Mouse (Mus musculus): ENCODE data around the gene Uvrag. TPM values are rescaled to one million over a fixed set of nuclear protein-coding genes. Genes with fewer than 3 reads are reported as not detected.

Gene Uvrag
- polyA plus RNA-seq (2016; fragmentation: Nextera tagmentation; extraction: Ambion mirVana): 9.7 and 10.0 TPM in 2 replicates

GRCm38 (mm10) chr7:99140984-99141918 lies at the start of gene Uvrag:
Gene Uvrag, minus strand, starts transcription at chr7:99141141.
- under 1% methylated on average over 51 of the region's 51 CpGs for WGBS
- Histone ChIP-seq H3K4me1 (peaks cover 29% of the 10 kb centered on the region), H3K27ac (replicated peaks) (peak within 1 kb of the TSS; percentile 85), H3K27me3 (ENCODE audit: low read depth, poor library complexity, severe bottlenecking) (peaks cover 20% of the 10 kb centered on the region; the same call in 1 of the 2 replicates), H3K4me3 (peak within 1 kb of the TSS; percentile 81), H3K36me3 (no peaks in the 10 kb centered on the region), H3K9me3 (replicated peaks) (no peaks in the 10 kb centered on the region)
- DNase-seq (ENCODE audit: low spot score): peak; percentile 99

DNA sequence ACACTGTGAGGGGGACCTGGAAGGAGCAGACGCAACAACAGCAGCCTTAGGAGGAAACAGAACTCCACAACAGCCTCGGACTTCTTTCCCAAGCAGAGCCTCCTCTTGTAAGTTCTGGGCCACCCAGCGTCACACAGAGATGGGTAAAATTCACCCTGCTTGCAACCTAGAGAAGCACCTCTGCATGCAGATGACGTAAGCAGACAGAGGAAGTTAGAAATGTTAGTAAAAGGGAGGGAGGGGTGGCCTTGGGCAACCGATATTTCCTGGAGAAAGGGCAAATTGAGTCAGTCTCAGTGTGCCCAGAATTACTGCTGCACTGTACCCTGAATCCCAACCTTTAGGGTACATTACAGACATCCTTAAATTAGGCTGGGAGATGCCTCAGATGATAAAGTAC lies 48.9 kb upstream of the Uvrag start:
- Histone ChIP-seq H3K9me3 (replicated peaks) (no peaks in the 10 kb centered on the region), H3K4me1 (no peaks in the 10 kb centered on the region), H3K27me3 (ENCODE audit: low read depth, poor library complexity, severe bottlenecking) (0 out of 2 replicates have a peak, but pooled peaks cover 5% of the 10 kb centered on the region), H3K36me3 (no peaks in the 10 kb centered on the region), H3K27ac (replicated peaks) (no peak overlapping the region), H3K4me3 (no peak overlapping the region)
- DNase-seq (ENCODE audit: low spot score): no peak
- WGBS: 79% methylated on average over 5 of the region's 5 CpGs

DNA sequence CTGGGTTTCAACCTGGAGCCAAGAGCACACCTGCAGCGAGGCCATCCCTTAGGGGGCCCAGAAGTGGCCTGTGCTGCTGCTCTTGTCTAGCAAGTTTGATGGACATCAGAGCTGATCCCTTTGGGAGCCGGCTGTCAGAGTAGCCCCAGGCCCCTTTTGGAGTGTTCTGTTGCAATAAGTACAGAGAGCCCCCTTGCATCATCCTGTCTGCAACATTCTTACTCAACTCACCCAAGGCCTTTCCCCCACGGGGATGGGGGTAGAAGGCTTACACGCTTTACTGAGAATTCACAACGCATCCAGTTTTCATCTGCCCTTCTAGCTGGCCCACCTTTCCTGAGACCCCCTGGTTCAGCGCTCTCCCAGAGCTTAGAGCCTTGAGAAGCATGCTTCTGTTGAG lies 47.7 kb upstream of the Uvrag start:
- WGBS: 75% methylated on average over 6 of the region's 6 CpGs
- Histone ChIP-seq H3K27ac (replicated peaks) (no peak overlapping the region), H3K27me3 (ENCODE audit: low read depth, poor library complexity, severe bottlenecking) (peaks cover 13% of the 10 kb centered on the region), H3K4me3 (no peak overlapping the region), H3K36me3 (no peaks in the 10 kb centered on the region), H3K4me1 (peaks cover under 1% of the 10 kb centered on the region; the same call in 1 of the 2 replicates), H3K9me3 (replicated peaks) (no peaks in the 10 kb centered on the region)
- DNase-seq (ENCODE audit: low spot score): no peak

DNA sequence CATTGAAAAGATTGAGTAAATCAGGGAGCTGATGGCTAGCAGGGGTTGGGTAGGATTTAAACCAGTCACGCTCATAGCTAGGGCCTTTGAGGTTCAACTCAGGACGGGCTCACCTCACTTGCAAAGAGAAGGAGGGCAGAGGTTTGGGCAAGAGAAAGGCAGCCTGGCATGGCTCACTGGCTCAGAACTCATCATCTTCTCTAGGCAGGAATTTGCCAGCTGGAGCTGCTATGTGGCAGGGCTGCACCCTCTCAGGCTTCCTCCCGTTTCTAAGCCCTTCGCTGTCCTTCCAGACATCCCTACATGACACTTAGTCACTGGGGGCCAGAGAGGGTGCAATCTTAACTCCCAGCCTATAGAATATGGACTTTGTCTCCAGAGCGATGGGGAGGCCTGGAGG lies 46.5 kb upstream of the Uvrag start:
- no peak for DNase-seq (ENCODE audit: low spot score)
- peaks cover 18% of the 10 kb centered on the region for H3K27me3 ChIP-seq (ENCODE audit: low read depth, poor library complexity, severe bottlenecking)
- 87% methylated on average over 5 of the region's 5 CpGs for WGBS
- no peaks in the 10 kb centered on the region for H3K9me3 ChIP-seq (replicated peaks)
- no peak overlapping the region for H3K4me3 ChIP-seq
- peaks cover 9% of the 10 kb centered on the region for H3K4me1 ChIP-seq
- no peak overlapping the region for H3K27ac ChIP-seq (replicated peaks)
- H3K36me3 ChIP-seq: no peaks in the 10 kb centered on the region

GRCm38 (mm10) chr7:99185405-99185804 lies 44.5 kb upstream of the Uvrag start:
- H3K4me3 ChIP-seq: no peak overlapping the region
- peaks cover 22% of the 10 kb centered on the region for H3K4me1 ChIP-seq
- WGBS: 94% methylated on average over 3 of the region's 3 CpGs
- H3K36me3 ChIP-seq: no peaks in the 10 kb centered on the region
- peaks cover 35% of the 10 kb centered on the region for H3K27me3 ChIP-seq (ENCODE audit: low read depth, poor library complexity, severe bottlenecking)
- no peaks in the 10 kb centered on the region for H3K9me3 ChIP-seq (replicated peaks)
- no peak for DNase-seq (ENCODE audit: low spot score)
- no peak overlapping the region for H3K27ac ChIP-seq (replicated peaks)

GRCm38 (mm10) chr7:99183751-99184150 lies 42.8 kb upstream of the Uvrag start:
- peak overlapping the region; percentile 93; the same call in 1 of the 2 replicates for H3K27ac ChIP-seq (replicated peaks)
- H3K4me1 ChIP-seq: peaks cover 22% of the 10 kb centered on the region
- H3K4me3 ChIP-seq: no peak overlapping the region
- H3K27me3 ChIP-seq (ENCODE audit: low read depth, poor library complexity, severe bottlenecking): peaks cover 40% of the 10 kb centered on the region
- 77% methylated on average over 6 of the region's 6 CpGs for WGBS
- DNase-seq (ENCODE audit: low spot score): no peak
- H3K36me3 ChIP-seq: no peaks in the 10 kb centered on the region
- H3K9me3 ChIP-seq (replicated peaks): no peaks in the 10 kb centered on the region

GRCm38 (mm10) chr7:99182432-99183172 lies 41.7 kb upstream of the Uvrag start, which contains the start of gene Dgat2:
Gene Dgat2, minus strand, starts transcription at chr7:99182719.
- no peaks in the 10 kb centered on the region for H3K9me3 ChIP-seq (replicated peaks)
- WGBS: under 1% methylated on average over 63 of the region's 63 CpGs
- H3K36me3 ChIP-seq: no peaks in the 10 kb centered on the region
- peak; percentile 93 for DNase-seq (ENCODE audit: low spot score)
- peak within 1 kb of the TSS; percentile 93 for H3K27ac ChIP-seq (replicated peaks)
- peak within 1 kb of the TSS; percentile 76 for H3K4me3 ChIP-seq
- H3K27me3 ChIP-seq (ENCODE audit: low read depth, poor library complexity, severe bottlenecking): peaks cover 40% of the 10 kb centered on the region
- peaks cover 25% of the 10 kb centered on the region for H3K4me1 ChIP-seq

GRCm38 (mm10) chr7:99181619-99182431 lies 40.9 kb upstream of the Uvrag start:
- Histone ChIP-seq H3K9me3 (replicated peaks) (no peaks in the 10 kb centered on the region), H3K4me1 (peaks cover 33% of the 10 kb centered on the region), H3K36me3 (no peaks in the 10 kb centered on the region), H3K4me3 (peak overlapping the region; percentile 76), H3K27me3 (ENCODE audit: low read depth, poor library complexity, severe bottlenecking) (peaks cover 40% of the 10 kb centered on the region), H3K27ac (replicated peaks) (peak overlapping the region; percentile 93)
- 23% methylated on average over 14 of the region's 14 CpGs for WGBS
- no peak for DNase-seq (ENCODE audit: low spot score)

DNA sequence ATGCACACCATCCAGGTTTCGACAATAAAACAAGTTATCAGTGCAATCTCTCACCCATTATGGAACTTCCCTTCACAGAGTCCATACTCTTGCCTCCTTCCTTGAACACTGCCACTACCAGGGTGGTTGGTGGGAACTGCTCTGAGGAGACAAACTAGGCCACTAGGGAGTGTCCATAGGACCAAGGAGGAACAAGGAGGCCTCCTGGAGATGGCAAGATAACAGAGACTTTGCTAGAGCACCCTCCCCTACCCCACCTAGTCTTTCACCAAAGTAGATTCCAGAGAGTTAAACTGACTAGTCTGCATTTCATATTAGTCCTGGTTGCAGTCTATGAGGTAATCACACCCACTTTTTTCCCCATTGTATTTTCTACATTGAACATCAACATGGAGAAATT lies 39.2 kb upstream of the Uvrag start:
- Histone ChIP-seq H3K36me3 (no peaks in the 10 kb centered on the region), H3K4me1 (peaks cover 34% of the 10 kb centered on the region), H3K27ac (replicated peaks) (no peak overlapping the region), H3K9me3 (replicated peaks) (no peaks in the 10 kb centered on the region), H3K4me3 (no peak overlapping the region), H3K27me3 (ENCODE audit: low read depth, poor library complexity, severe bottlenecking) (peaks cover 35% of the 10 kb centered on the region)
- 96% methylated on average over 1 of the region's 1 CpGs for WGBS
- no peak for DNase-seq (ENCODE audit: low spot score)

- no peaks in the 10 kb centered on the region for H3K36me3 ChIP-seq
- peaks cover 34% of the 10 kb centered on the region for H3K4me1 ChIP-seq
- 93% methylated on average over 9 of the region's 9 CpGs for WGBS
- no peak overlapping the region for H3K27ac ChIP-seq (replicated peaks)
- peaks cover 34% of the 10 kb centered on the region for H3K27me3 ChIP-seq (ENCODE audit: low read depth, poor library complexity, severe bottlenecking)
- H3K9me3 ChIP-seq (replicated peaks): no peaks in the 10 kb centered on the region
- no peak overlapping the region for H3K4me3 ChIP-seq
- DNase-seq (ENCODE audit: low spot score): no peak
Measured at GRCm38 (mm10) chr7:99179271-99179670, 38.3 kb upstream of the Uvrag start.

- H3K4me3 ChIP-seq: no peak overlapping the region
- peaks cover 23% of the 10 kb centered on the region for H3K27me3 ChIP-seq (ENCODE audit: low read depth, poor library complexity, severe bottlenecking)
- no peak for DNase-seq (ENCODE audit: low spot score)
- H3K36me3 ChIP-seq: no peaks in the 10 kb centered on the region
- no peaks in the 10 kb centered on the region for H3K9me3 ChIP-seq (replicated peaks)
- WGBS: 71% methylated on average over 5 of the region's 5 CpGs
- H3K27ac ChIP-seq (replicated peaks): no peak overlapping the region
- peaks cover 24% of the 10 kb centered on the region for H3K4me1 ChIP-seq
Measured at GRCm38 (mm10) chr7:99177386-99177785, 36.4 kb upstream of the Uvrag start.

GRCm38 (mm10) chr7:99175666-99176065 lies 34.7 kb upstream of the Uvrag start:
- Histone ChIP-seq H3K4me1 (peaks cover 14% of the 10 kb centered on the region), H3K36me3 (no peaks in the 10 kb centered on the region), H3K9me3 (replicated peaks) (no peaks in the 10 kb centered on the region), H3K4me3 (no peak overlapping the region), H3K27ac (replicated peaks) (no peak overlapping the region), H3K27me3 (ENCODE audit: low read depth, poor library complexity, severe bottlenecking) (peaks cover 8% of the 10 kb centered on the region)
- WGBS: 95% methylated on average over 9 of the region's 9 CpGs
- no peak for DNase-seq (ENCODE audit: low spot score)
